Mouse (Mus musculus): ENCODE results near the gene Golga4. TPM values are rescaled to one million over a fixed set of nuclear protein-coding genes. Genes with fewer than 3 reads are reported as not detected.

Gene Golga4
- total RNA-seq (2015) = 20.7 and 27.3 TPM in 2 replicates
- 46.0 and 57.2 TPM in 2 replicates for total RNA-seq (2017)

- peak; percentile 92 for ATAC-seq (ENCODE audit: poor library complexity, severe bottlenecking)
These were observed at the start of gene Golga4 for GRCm38 (mm10) chr9:118506020-118506403. Gene Golga4 (plus strand): TSS chr9:118506267.

GRCm38 (mm10) chr9:118456405-118456804 lies 49.7 kb upstream of the Golga4 start:
- ATAC-seq (ENCODE audit: poor library complexity, severe bottlenecking) = no peak

GRCm38 (mm10) chr9:118458039-118458438 lies 48.0 kb upstream of the Golga4 start:
- no peak for ATAC-seq (ENCODE audit: poor library complexity, severe bottlenecking)

GRCm38 (mm10) chr9:118464031-118464430 lies 42.0 kb upstream of the Golga4 start:
- ATAC-seq (ENCODE audit: poor library complexity, severe bottlenecking) = no peak

- ATAC-seq (ENCODE audit: poor library complexity, severe bottlenecking) = no peak
These were observed 37.8 kb upstream of the Golga4 start for GRCm38 (mm10) chr9:118468301-118468700.

GRCm38 (mm10) chr9:118469272-118469671 lies 36.8 kb upstream of the Golga4 start:
- no peak for ATAC-seq (ENCODE audit: poor library complexity, severe bottlenecking)

- no peak for ATAC-seq (ENCODE audit: poor library complexity, severe bottlenecking)
These were observed 34.8 kb upstream of the Golga4 start for GRCm38 (mm10) chr9:118471296-118471695.

- ATAC-seq (ENCODE audit: poor library complexity, severe bottlenecking) = no peak
These were observed 29.8 kb upstream of the Golga4 start for GRCm38 (mm10) chr9:118476211-118476765.

- no peak for ATAC-seq (ENCODE audit: poor library complexity, severe bottlenecking)
These were observed 29.2 kb upstream of the Golga4 start for GRCm38 (mm10) chr9:118476766-118477271.

GRCm38 (mm10) chr9:118477281-118477931 lies 28.7 kb upstream of the Golga4 start:
- ATAC-seq (ENCODE audit: poor library complexity, severe bottlenecking) = no peak

- ATAC-seq (ENCODE audit: poor library complexity, severe bottlenecking) = 0 out of 2 replicates have a peak, but pooled peaks have one; percentile 13
These were observed 28.1 kb upstream of the Golga4 start, which contains the start of gene Eomes for GRCm38 (mm10) chr9:118477961-118478360. Gene Eomes (plus strand): TSS chr9:118478212.

- peak; percentile 31; the same call in 1 of the 2 replicates for ATAC-seq (ENCODE audit: poor library complexity, severe bottlenecking)
These were observed 27.6 kb upstream of the Golga4 start for GRCm38 (mm10) chr9:118478458-118478838.

- ATAC-seq (ENCODE audit: poor library complexity, severe bottlenecking) = 0 out of 2 replicates have a peak, but pooled peaks have one; percentile 11
These were observed 27.1 kb upstream of the Golga4 start for GRCm38 (mm10) chr9:118478839-118479507.

GRCm38 (mm10) chr9:118479508-118480291 lies 26.4 kb upstream of the Golga4 start:
- no peak for ATAC-seq (ENCODE audit: poor library complexity, severe bottlenecking)

- no peak for ATAC-seq (ENCODE audit: poor library complexity, severe bottlenecking)
These were observed 25.8 kb upstream of the Golga4 start for GRCm38 (mm10) chr9:118480292-118480690.

- no peak for ATAC-seq (ENCODE audit: poor library complexity, severe bottlenecking)
These were observed 23.9 kb upstream of the Golga4 start for GRCm38 (mm10) chr9:118482210-118482609.

- no peak for ATAC-seq (ENCODE audit: poor library complexity, severe bottlenecking)
These were observed 19.5 kb upstream of the Golga4 start for GRCm38 (mm10) chr9:118486361-118487095.

GRCm38 (mm10) chr9:118487096-118487395 lies 19.0 kb upstream of the Golga4 start:
- no peak for ATAC-seq (ENCODE audit: poor library complexity, severe bottlenecking)

GRCm38 (mm10) chr9:118487636-118488035 lies 18.4 kb upstream of the Golga4 start:
- no peak for ATAC-seq (ENCODE audit: poor library complexity, severe bottlenecking)

- peak; percentile 67 for ATAC-seq (ENCODE audit: poor library complexity, severe bottlenecking)
These were observed 17.8 kb upstream of the Golga4 start for GRCm38 (mm10) chr9:118488138-118488895.

All from megakaryocyte, adult 5-6 weeks (primary cell).